In genomic region chr16:15055697-15056096, GRCm38 (mm10) we compare ENCODE assay signal across 9 mouse cellular contexts.
A peak's percentile ranks its signal among the peaks of the same experiment; 100 is the strongest.
DNase-seq lines count a peak whose midpoint lies in the region; ATAC-seq lines count a peak whose summit lies in the region.
"Had no signal": no experiment of that assay in that cellular context is flagged by ENCODE, and none has a peak within 500 bp of the region (broad histone marks: within the 10 kb centered on the region; RNA-seq: fewer than 3 reads in every experiment).

No protein-coding gene starts in this region.

- H3K9me3 ChIP-seq in heart, embryonic 11.5 days (replicated peaks; ENCODE audit: control insufficient read depth, low read length) = no peaks in the 10 kb centered on the region
- no peaks in the 10 kb centered on the region for H3K9me3 ChIP-seq in midbrain, embryonic 14.5 days (ENCODE audit: control insufficient read depth, low read length)
- no peaks in the 10 kb centered on the region for H3K9me3 ChIP-seq in midbrain, embryonic 10.5 days (replicated peaks)

- ATAC-seq in heart, embryonic 11.5 days (replicated peaks; ENCODE audit: insufficient number of reproducible peaks, low FRiP score, low TSS enrichment) = no peak
- ATAC-seq in midbrain, embryonic 14.5 days (ENCODE audit: low FRiP score, low TSS enrichment) = no peak

- DNase-seq in heart, adult 18-20 months = peak; percentile 29 to 35
- DNase-seq in midbrain, embryonic 14.5 days = peak; percentile 22
- DNase-seq in midbrain, embryonic 10.5 days (ENCODE audit: low spot score) = no peak
- DNase-seq in heart, adult 9 months (ENCODE audit: low spot score in 2 of 2) = peak; percentile 17 to 22
- peak; percentile 28 for DNase-seq in retina, postnatal 7 days (ENCODE audit: low read depth, low spot score)
- no peak for DNase-seq in urinary bladder, postnatal 4 days (ENCODE audit: low spot score in 2 of 2)
- DNase-seq in urinary bladder, adult 2 months (ENCODE audit: low spot score) = no peak
- DNase-seq: thymus, adult 2 months had no signal

- no peaks in the 10 kb centered on the region for H3K36me3 ChIP-seq in heart, embryonic 11.5 days (ENCODE audit: control insufficient read depth, insufficient read depth, low read length)
- H3K36me3 ChIP-seq in midbrain, embryonic 14.5 days (ENCODE audit: control insufficient read depth, insufficient read depth, low read length) = no peaks in the 10 kb centered on the region
- H3K36me3 ChIP-seq in midbrain, embryonic 10.5 days = no peaks in the 10 kb centered on the region

- 86% methylated on average over 5 of the region's 5 CpGs for WGBS in heart, embryonic 11.5 days (ENCODE audit: insufficient replicate concordance)
- 26% methylated on average over 5 of the region's 5 CpGs for WGBS in midbrain, embryonic 14.5 days
- 56% methylated on average over 5 of the region's 5 CpGs for WGBS in midbrain, embryonic 10.5 days

- H3K27me3 ChIP-seq in heart, embryonic 11.5 days (ENCODE audit: control insufficient read depth, insufficient read depth, low read length) = no peaks in the 10 kb centered on the region
- H3K27me3 ChIP-seq in midbrain, embryonic 14.5 days (ENCODE audit: control insufficient read depth, insufficient read depth, low read length) = no peaks in the 10 kb centered on the region
- peaks cover 4% of the 10 kb centered on the region; the same call in 1 of the 2 replicates for H3K27me3 ChIP-seq in midbrain, embryonic 10.5 days (ENCODE audit: low read depth, poor library complexity, severe bottlenecking)

- H3K9ac ChIP-seq in heart, embryonic 11.5 days (ENCODE audit: low read depth, low read length) = no peak overlapping the region
- no peak overlapping the region for H3K9ac ChIP-seq in midbrain, embryonic 14.5 days (replicated peaks; ENCODE audit: low read length)

- H3K4me3 ChIP-seq in heart, embryonic 11.5 days (ENCODE audit: low read depth, low read length) = no peak overlapping the region
- no peak overlapping the region for H3K4me3 ChIP-seq in midbrain, embryonic 14.5 days (replicated peaks; ENCODE audit: low read depth, low read length)
- H3K4me3 ChIP-seq in midbrain, embryonic 10.5 days = no peak overlapping the region

- no peak overlapping the region for H3K27ac ChIP-seq in heart, embryonic 11.5 days (ENCODE audit: low read depth, low read length)
- H3K27ac ChIP-seq in midbrain, embryonic 14.5 days (replicated peaks; ENCODE audit: low read depth, low read length) = no peak overlapping the region
- H3K27ac ChIP-seq in midbrain, embryonic 10.5 days (replicated peaks) = no peak overlapping the region

- peaks cover 18% of the 10 kb centered on the region for H3K4me1 ChIP-seq in heart, embryonic 11.5 days (ENCODE audit: control insufficient read depth, insufficient read depth, low read length)
- peaks cover 13% of the 10 kb centered on the region; the same call in 1 of the 2 replicates for H3K4me1 ChIP-seq in midbrain, embryonic 14.5 days (ENCODE audit: control insufficient read depth, insufficient read depth, low read length)
- H3K4me1 ChIP-seq in midbrain, embryonic 10.5 days = peaks cover 50% of the 10 kb centered on the region

- no peak overlapping the region for H3K4me2 ChIP-seq in heart, embryonic 11.5 days
- no peak overlapping the region for H3K4me2 ChIP-seq in midbrain, embryonic 14.5 days (ENCODE audit: low read length)

Comparison
In these comparisons a context has a peak if more than half of its experiments do, and no peak if none do; other contexts are left out.
1. DNase-seq: peak in heart, adult 18-20 months (2 of 2), midbrain, embryonic 14.5 days (single experiment), heart, adult 9 months (2 of 2) and retina, postnatal 7 days (single experiment); none in midbrain, embryonic 10.5 days (single experiment), urinary bladder, postnatal 4 days (0 of 2) and urinary bladder, adult 2 months (single experiment).